Mouse (Mus musculus): ENCODE measurements around the gene Gcn1l1. TPM values are rescaled to one million over a fixed set of nuclear protein-coding genes. Genes with fewer than 3 reads are reported as not detected.

Gcn1l1 gene
- polyA plus RNA-seq (2012; ENCODE audit: low replicate concordance), result 82.7 and 92.8 TPM in 2 replicates

DNA sequence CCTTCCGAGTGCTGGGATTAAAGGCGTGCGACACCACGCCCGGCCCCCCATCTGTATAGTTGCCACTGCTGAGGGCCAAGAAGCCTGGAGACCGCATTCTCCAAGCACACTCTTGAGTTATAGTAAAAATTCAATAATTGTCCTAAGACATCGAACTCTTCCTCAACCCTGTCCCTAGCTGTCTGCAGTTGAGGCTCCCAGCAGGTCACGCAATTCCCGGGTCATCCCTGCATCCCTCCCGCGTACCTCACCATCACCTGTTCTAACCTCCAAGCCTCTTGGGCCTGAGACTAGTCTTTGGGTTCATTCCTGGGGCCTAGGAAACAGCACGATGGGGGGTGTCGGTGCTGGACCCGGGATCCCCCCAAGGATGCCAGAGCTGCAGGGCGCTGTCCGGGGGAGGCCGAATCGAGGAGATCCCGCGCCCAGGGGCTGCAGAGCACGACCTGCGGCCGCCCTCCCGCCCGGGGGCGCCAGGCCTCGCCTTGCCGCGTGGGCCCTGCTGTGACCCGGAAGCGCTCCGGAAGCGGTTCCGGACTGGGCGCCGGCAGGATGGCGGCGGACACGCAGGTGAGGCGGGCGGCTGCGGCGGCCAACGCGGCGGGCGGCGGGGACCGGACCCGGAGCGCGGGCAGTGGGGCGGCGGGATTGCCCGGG is at the start of gene Gcn1l1:
TSS of gene Gcn1l1 (plus strand) at position 518 of the 657 bp plus-strand sequence.

DNA sequence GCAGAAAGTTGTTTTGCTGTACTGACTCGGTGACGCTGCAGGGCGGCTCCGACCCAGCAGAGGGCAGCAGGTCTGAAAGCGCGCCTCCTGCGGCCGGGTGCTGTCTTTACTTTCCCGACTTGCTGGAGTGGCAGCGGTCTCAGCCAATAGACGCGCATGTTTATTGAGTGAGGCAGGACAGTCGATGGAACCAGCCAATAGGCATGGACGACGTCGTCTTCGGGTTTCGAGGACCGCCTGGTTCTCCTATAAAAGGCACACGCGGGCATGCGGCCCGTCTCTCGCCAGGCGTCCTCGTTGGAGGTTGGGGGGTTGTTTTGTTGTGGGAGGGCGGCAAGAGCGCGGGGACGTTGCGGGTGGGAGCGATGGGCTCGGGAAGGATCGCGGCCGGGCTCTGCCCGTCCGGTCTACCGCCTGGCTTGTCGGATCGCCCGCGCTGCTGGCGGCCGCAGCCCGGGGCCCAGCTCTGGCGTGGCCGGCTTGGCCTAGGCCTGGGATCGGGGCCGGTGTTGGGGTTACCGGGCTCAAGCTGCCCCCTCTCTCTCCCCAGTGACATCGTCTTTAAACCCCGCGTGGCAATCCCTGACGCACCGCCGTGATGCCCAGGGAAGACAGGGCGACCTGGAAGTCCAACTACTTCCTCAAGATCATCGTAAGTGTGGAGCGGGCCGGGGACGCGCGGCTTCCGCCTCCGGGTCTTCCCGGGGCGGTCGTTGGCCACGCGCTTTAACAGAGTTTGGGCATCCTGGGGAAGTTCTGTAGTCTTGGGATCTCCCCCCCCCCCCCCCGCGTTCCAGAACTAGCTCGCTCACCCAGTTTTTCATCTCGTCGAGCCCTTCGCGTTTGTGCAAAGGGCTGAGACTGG is 5.6 kb upstream of the Gcn1l1 start, which contains the start of gene Rplp0:
TSS of gene Rplp0 (plus strand) at position 231 of the 865 bp plus-strand sequence.

DNA sequence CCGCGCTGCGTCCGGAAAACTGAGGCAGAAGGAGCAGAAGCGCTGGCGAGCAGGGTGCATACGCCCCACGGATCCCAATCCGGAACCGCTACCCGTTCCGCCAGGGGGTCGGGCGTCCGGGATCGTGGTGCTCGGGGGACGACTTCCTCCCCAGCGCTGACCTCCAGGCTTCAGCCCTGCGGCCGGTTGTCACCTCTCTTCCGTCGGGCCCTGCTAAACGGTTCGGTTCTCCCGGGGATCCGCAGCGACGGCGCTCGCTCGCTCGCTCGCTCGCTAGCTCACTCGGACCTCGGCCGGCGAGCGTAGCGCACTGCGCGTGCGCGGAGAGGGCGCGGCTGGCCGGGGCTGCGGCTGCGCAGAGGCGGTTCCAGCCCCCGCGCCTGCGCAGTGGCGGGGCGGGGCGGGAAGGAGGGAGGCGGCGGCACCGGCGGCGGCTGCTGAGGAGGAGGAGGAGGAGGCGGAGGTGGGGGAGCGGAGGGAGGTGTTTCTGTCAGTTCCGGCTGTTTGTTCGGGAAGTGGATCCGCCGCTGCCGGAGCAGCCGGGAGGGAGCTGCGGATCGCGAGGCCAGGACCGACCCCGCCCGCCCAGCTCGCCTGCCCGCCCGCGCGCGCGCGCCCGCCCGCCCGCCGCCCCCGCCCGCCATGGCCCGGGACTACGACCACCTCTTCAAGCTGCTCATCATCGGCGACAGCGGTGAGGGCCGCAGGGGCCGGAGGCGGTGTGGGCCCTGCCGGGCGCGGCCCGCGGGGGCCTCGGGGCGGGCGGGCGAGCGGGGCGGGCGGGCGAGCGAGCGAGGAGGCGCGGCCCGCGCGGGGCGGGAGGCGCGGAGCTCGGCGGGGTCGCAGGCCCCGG is 66.7 kb downstream of the Gcn1l1 start, which contains the start of gene Rab35:
TSS of gene Rab35 (plus strand) at position 404 of the 853 bp plus-strand sequence.

Other genes starting within 250 kb of the Gcn1l1 start
- gene Srsf9, start 238.1 kb upstream of the Gcn1l1 start, polyA plus RNA-seq (2012; ENCODE audit: low replicate concordance), result 62.0 and 96.9 TPM in 2 replicates
- 5.0 and 11.2 TPM in 2 replicates for gene Gatc, start 224.1 kb upstream of the Gcn1l1 start, polyA plus RNA-seq (2012; ENCODE audit: low replicate concordance)
- gene Triap1, start 224.0 kb upstream of the Gcn1l1 start, polyA plus RNA-seq (2012; ENCODE audit: low replicate concordance), result 0.77 and 3.8 TPM in 2 replicates
- gene Cox6a1, start 216.3 kb upstream of the Gcn1l1 start, polyA plus RNA-seq (2012; ENCODE audit: low replicate concordance), result 2,307 and 4,034 TPM in 2 replicates
- gene Msi1, start 135.7 kb upstream of the Gcn1l1 start, polyA plus RNA-seq (2012; ENCODE audit: low replicate concordance), result 1.3 and 4.1 TPM in 2 replicates
- gene Pla2g1b, start 99.0 kb upstream of the Gcn1l1 start, polyA plus RNA-seq (2012; ENCODE audit: low replicate concordance), result not detected in 2 replicates
- gene Sirt4, start 80.5 kb upstream of the Gcn1l1 start, polyA plus RNA-seq (2012; ENCODE audit: low replicate concordance), result 8.7 and 11.7 TPM in 2 replicates
- gene Pxn, start 58.6 kb upstream of the Gcn1l1 start, polyA plus RNA-seq (2012; ENCODE audit: low replicate concordance), result 64.3 and 85.1 TPM in 2 replicates
- gene Rplp0, start 5.8 kb upstream of the Gcn1l1 start, polyA plus RNA-seq (2012; ENCODE audit: low replicate concordance), result 464 and 832 TPM in 2 replicates
- gene Rab35, start 66.7 kb downstream of the Gcn1l1 start, polyA plus RNA-seq (2012; ENCODE audit: low replicate concordance), result 42.1 and 124 TPM in 2 replicates
- gene Bicdl1, start 166.4 kb downstream of the Gcn1l1 start, polyA plus RNA-seq (2012; ENCODE audit: low replicate concordance), result 5.1 and 8.2 TPM in 2 replicates

All from leukemia stem cell, adult 10-12 weeks (primary cell).